Mouse (Mus musculus) cerebellum, adult 2 months (tissue): ENCODE data around the gene Krtap28-10. TPM values are rescaled to one million over a fixed set of nuclear protein-coding genes. Genes with fewer than 3 reads are reported as not detected.
A peak's percentile ranks its signal among the peaks of the same experiment; 100 is the strongest.

Experiments used
- DNase-seq, 2 experiments: peaks; one replicate each; pipeline ENCODE4 v3.0.0; 2021
- H3K27ac ChIP-seq: fragments of 200-500 bp; 2 replicates; pipeline ENCODE4 v1.5.1; 2012; ENCODE audit warnings: low read length, control low read depth, inconsistent platforms; ENCODE audit not compliant: insufficient read depth
- H3K27me3 ChIP-seq: fragments of 200-500 bp; 2 replicates; pipeline ENCODE4 v1.6.1; 2012; ENCODE audit warnings: inconsistent platforms, mild to moderate bottlenecking, low read length, moderate library complexity; ENCODE audit not compliant: control insufficient read depth, insufficient read depth
- H3K4me1 ChIP-seq: fragments of 200-500 bp; 2 replicates; pipeline ENCODE4 v1.6.1; 2011; ENCODE audit warnings: low read length; ENCODE audit not compliant: control insufficient read depth, insufficient read depth
- H3K4me3 ChIP-seq: fragments of 200-500 bp; replicated peaks from 2 replicates; pipeline ENCODE3; 2011; ENCODE audit warnings: mild to moderate bottlenecking, low read depth, low read length, control low read depth; ENCODE audit not compliant: insufficient read depth
- CTCF ChIP-seq: fragments of 200-500 bp; IDR thresholded peaks from 2 replicates; pipeline ENCODE4 v1.5.1; 2011; ENCODE audit warnings: low read depth, mild to moderate bottlenecking, control low read depth, low read length, moderate library complexity, borderline replicate concordance; ENCODE audit not compliant: insufficient read depth
- POLR2A ChIP-seq: fragments of 200-500 bp; IDR thresholded peaks from 2 replicates; pipeline ENCODE4 v1.6.1; 2011; ENCODE audit warnings: low read length, control low read depth, borderline replicate concordance; ENCODE audit not compliant: insufficient read depth
- WGBS: fragments of 180-500 bp; shearing (Covaris S2); methylation state at CpG from one replicate; pipeline ENCODE4 v1.1.7; 2018; 5-methylcytosine and 5-hydroxymethylcytosine counted together
- polyA plus RNA-seq: library from polyadenylated mRNA; depleted of rRNA; stranded (reverse); fragments of >200 nt; gene quantifications from 2 replicates; pipeline ENCODE4 v1.2.3, GENCODE M21; 2012

Krtap28-10 gene
- polyA plus RNA-seq, 1 experiment, result not detected

DNA sequence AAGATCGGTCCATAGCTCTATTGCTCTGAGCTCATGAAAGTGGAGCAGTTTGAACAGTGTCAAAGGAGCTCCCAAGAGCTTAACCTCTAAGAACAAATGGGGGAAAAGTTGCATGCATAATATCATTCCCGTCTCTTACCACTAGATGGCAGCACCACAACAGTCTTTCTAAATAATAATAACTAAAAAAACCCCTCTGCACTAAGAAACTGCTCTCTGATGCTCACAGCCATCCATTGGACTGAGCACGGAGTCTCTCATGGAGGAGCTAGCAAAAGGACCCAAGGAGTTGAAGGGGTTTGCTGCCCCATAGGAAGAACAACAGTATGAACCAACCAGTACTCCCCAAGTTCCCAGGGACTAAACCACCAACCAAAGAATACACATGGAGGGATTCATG lies 22.6 kb upstream of the Krtap28-10 start:
- 16% methylated on average over 3 of the region's 3 CpGs for WGBS
- no peak for TF ChIP-seq POLR2A
- peak; percentile 22; the same call in 1 of the 2 replicates for TF ChIP-seq CTCF
- no peak overlapping the region for H3K27ac ChIP-seq
- H3K4me3 ChIP-seq, result no peak overlapping the region
- DNase-seq, result peak; percentile 12 to 18
- no peaks in the 10 kb centered on the region; the same call in 1 of the 2 replicates for H3K4me1 ChIP-seq
- H3K27me3 ChIP-seq, result no peaks in the 10 kb centered on the region

DNA sequence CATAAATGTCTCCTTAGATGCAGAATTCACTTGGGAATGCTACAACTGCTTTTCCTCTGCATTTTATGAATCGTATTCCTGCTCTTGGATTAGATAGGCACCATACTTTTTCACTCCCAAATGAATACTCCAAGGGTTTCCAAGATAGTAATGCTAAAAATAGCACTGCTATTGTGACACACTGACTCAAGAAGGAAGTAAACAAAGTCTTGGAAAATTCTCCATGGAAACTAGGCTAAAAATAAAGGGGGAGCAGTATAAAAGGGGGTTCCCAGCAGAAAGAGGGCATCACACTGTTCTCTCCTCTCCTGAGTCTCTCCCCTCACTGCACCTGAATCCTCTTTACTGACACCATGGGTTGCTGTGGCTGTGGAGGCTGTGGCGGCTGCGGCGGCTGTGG lies 18.4 kb upstream of the Krtap28-10 start, which contains the start of gene Krtap28-13:
Krtap28-13 (plus strand) TSS at position 288 of the 400 bp plus-strand sequence.
- TF ChIP-seq POLR2A (no peak), CTCF (no peak)

DNA sequence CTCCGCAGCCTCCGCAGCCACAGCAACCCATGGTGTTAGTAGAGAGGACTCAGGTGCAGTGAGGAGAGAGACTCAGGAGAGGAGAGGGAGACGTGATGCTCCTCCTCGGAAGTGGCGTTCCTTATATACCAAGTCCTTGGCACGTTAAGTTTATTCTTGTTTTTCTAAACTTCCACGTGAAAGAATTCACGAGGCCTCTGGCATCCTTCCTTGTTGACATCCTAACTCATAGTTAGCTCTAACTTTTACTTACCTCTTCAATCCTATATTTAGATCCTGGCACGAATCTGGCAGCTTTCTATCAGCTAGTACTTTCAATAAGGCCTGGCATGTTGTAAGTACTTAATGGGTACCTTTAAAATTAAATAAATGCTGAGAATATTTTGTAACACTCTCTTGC lies 17.0 kb upstream of the Krtap28-10 start, which contains the start of gene A030005K14Rik:
A030005K14Rik (minus strand) TSS at position 101 of the 400 bp plus-strand sequence.
- Histone ChIP-seq H3K4me1 (no peaks in the 10 kb centered on the region), H3K27me3 (no peaks in the 10 kb centered on the region), H3K4me3 (no peak within 1 kb of the TSS), H3K27ac (no peak within 1 kb of the TSS)
- WGBS, result 86% methylated on average over 9 of the region's 9 CpGs
- TF ChIP-seq CTCF, result no peak
- TF ChIP-seq POLR2A, result no peak
- DNase-seq, result no peak

More for the DNA sequence above, 18.4 kb upstream of the Krtap28-10 start, which contains the start of gene Krtap28-13:
- 93% methylated on average over 4 of the region's 4 CpGs for WGBS
- H3K27me3 ChIP-seq, result no peaks in the 10 kb centered on the region
- no peak for DNase-seq
- H3K27ac ChIP-seq, result no peak within 1 kb of the TSS
- no peaks in the 10 kb centered on the region for H3K4me1 ChIP-seq
- no peak within 1 kb of the TSS for H3K4me3 ChIP-seq

DNA sequence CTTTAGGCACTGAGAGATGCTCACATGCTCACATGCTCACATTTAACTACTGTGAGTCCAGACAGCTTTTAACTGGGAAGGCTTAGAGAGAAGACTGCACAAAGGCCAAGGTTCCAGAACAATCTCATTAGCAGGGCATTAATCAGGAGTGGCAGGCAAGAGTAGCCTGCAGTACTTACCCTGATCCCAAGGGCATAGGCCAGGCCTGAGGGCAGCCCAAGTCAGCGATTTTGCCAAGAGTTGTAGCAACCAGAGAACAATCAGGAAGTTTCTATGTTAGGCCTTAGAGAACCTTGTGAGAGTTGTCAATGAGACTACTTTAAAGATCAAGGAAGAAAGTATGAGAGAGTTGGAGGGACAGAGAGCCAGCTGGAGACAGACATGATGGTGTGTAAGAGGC lies 16.2 kb upstream of the Krtap28-10 start:
- H3K4me3 ChIP-seq, result no peak overlapping the region
- no peak for DNase-seq
- TF ChIP-seq POLR2A (no peak), CTCF (no peak)
- no peaks in the 10 kb centered on the region for H3K27me3 ChIP-seq
- no peaks in the 10 kb centered on the region for H3K4me1 ChIP-seq
- H3K27ac ChIP-seq, result no peak overlapping the region
- 54% methylated on average over 1 of the region's 1 CpGs for WGBS

DNA sequence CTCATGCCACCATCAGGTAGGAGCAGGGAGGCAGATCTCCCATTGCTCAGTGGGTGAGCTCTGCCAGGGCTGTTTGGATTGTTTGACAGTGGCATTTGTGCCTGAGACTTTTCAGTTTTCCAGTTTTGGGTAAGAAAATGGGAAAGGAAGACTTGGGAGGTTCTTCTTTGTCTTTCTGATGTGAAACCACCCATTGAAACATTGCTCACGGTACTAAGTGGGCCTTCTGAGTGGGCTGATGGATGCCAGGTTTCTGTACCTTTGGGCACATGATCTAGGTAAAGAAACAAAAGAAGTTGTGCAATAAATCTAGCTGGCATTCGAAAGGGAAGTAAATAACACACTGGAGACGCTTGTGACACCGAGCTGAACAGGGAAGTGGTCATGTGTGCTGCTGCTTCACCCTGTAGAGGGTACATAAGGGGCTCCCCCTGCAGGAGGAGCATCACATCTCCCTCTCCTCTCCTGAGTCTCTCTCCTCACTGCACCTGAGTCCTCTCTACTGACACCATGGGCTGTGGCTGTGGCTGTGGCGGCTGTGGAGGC lies 2.7 kb upstream of the Krtap28-10 start, which contains the start of gene Gm47969:
Gm47969 (plus strand) TSS at position 51 of the 546 bp plus-strand sequence.
- Histone ChIP-seq H3K27ac (no peak within 1 kb of the TSS), H3K4me3 (no peak within 1 kb of the TSS), H3K27me3 (no peaks in the 10 kb centered on the region), H3K4me1 (no peaks in the 10 kb centered on the region)
- TF ChIP-seq POLR2A (no peak), CTCF (no peak)
- no peak for DNase-seq
- WGBS, result 88% methylated on average over 5 of the region's 5 CpGs

DNA sequence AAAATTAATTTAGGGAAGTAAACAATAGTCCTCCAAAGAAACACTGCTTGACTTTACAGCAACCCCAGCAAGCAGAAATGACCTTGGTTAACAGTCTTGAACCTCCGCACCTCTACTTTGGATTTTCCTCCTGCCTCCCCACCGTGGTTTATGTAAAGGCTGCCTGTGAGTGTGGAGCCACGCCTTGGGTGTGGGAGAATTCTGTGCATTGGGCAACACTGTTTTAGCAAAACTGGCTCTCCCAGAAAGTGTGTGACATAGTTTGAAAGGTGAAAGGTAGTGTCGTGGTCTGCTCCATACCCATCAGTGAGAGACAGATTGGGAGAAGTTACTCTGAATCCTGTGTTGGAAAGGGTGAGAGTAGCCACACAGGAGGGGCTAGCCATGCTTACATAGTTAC lies 3.2 kb downstream of the Krtap28-10 start:
- H3K4me1 ChIP-seq, result no peaks in the 10 kb centered on the region
- no peaks in the 10 kb centered on the region for H3K27me3 ChIP-seq
- WGBS, result 86% methylated on average over 4 of the region's 4 CpGs
- TF ChIP-seq POLR2A (no peak), CTCF (no peak)
- no peak overlapping the region for H3K4me3 ChIP-seq
- no peak for DNase-seq
- no peak overlapping the region for H3K27ac ChIP-seq

DNA sequence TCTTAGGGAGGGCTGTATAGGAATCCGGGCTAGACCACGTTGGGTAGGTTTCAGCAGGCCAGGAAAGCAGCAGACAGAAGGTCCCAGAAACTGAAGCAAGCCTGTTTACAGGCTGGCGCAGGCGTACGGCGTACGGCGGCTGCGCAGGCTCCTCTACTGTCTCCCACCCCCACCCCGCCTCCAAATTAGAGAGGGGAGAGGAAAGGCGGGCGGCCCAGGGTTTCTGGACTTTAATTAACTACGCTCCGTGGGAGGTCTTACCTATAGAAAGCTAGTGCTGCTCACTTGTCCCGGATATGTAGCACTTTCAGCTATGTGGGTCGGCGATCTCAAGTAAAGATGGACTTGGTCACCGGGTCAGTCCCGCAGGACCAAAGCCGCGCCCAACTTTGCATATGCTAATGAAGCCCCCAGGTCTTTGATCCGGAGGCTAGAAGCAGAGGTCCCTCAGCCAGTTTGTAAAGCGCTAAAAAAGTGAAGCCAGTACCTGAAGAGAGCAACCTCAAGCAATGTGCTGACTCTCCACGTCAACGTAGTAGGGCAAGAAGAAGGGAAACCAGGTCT lies 4.1 kb downstream of the Krtap28-10 start, which contains the start of gene Slc19a3:
Slc19a3 (minus strand) TSS at position 340 of the 564 bp plus-strand sequence.
- TF ChIP-seq POLR2A, result no peak
- peak; percentile 34 to 37 for DNase-seq
- Histone ChIP-seq H3K4me3 (peak within 1 kb of the TSS; percentile 59), H3K27me3 (no peaks in the 10 kb centered on the region), H3K4me1 (no peaks in the 10 kb centered on the region), H3K27ac (no peak within 1 kb of the TSS)
- under 1% methylated on average over 25 of the region's 25 CpGs for WGBS

DNA sequence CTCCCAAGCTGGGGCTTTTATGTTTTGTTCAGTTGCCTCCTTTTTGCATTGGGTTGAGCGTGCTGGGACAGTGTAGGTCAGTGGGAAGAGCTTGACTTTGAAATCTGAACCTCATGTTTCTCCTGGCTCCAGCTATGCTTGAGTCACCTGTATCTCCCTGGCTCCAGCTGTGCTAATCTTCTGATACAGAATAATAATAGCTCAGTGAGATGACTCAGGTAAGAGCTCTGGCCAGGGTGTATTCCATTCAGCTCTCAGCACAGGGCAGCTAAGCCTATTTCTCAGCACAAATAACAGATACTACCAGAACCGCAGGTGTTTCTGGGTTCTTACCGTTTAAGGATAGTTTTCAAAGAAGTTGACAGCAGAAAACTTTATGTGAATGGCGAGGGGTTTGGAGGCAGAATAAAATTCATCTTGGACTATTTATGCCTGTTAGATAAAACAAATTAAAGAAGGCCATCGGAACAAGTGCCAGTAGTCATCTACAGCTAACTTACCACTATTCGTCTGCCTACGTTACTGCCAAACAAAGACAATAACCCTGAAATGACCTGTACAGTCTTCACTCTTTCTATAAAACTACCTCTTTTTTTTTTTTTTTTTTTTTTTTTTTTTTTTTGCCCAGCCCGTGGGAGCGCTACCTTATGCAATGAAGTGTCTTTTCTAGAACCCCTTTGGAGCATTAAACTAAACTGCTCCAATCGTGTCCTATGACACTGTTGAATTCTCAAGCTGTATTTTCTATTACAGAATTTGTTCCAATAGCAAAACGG lies 5.2 kb downstream of the Krtap28-10 start:
- H3K4me3 ChIP-seq, result no peak overlapping the region
- no peaks in the 10 kb centered on the region for H3K27me3 ChIP-seq
- TF ChIP-seq CTCF, result no peak
- TF ChIP-seq POLR2A, result no peak
- no peak overlapping the region for H3K27ac ChIP-seq
- H3K4me1 ChIP-seq, result no peaks in the 10 kb centered on the region
- no peak for DNase-seq
- 82% methylated on average over 11 of the region's 11 CpGs for WGBS
